ENCODE assay signal across 18 mouse cellular contexts in the genomic region with DNA sequence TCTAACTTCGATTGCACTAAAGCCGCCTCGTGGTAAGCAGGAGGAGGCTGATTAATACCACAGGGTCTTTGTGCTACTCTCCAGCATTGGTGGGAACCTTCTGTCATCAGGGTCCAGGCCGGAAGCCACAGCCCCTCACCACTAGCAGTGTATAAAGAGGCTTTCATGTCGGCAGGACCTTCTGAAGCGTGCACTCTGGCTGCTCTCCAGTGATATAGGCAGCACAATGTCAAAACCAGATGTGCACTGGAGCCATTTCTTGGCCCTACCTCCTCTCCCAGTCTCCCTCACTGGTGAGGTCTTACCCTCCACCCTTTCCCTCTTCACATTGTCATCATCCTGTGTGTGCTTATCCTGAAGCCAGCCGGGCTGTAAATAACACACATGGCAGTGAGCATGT. TPM values are rescaled to one million over a fixed set of nuclear protein-coding genes. Genes with fewer than 3 reads are reported as not detected.
DNase-seq lines count a peak whose midpoint lies in the region; ATAC-seq lines count a peak whose summit lies in the region.
"Had no signal": no experiment of that assay in that cellular context is flagged by ENCODE, and none has a peak within 500 bp of the region (broad histone marks: within the 10 kb centered on the region; RNA-seq: fewer than 3 reads in every experiment).

No protein-coding gene starts in this region.

- peak overlapping the region; percentile 4; the same call in 1 of the 2 replicates for H3K27ac ChIP-seq in heart, embryonic 12.5 days (ENCODE audit: poor library complexity, severe bottlenecking)
- no peak overlapping the region for H3K27ac ChIP-seq in midbrain, embryonic 11.5 days (ENCODE audit: low read depth, low read length)
- H3K27ac ChIP-seq in midbrain, embryonic 16.5 days (ENCODE audit: low read length), result no peak overlapping the region
- no peak overlapping the region for H3K27ac ChIP-seq in limb, embryonic 11.5 days (replicated peaks; ENCODE audit: low read depth, low read length)
- H3K27ac ChIP-seq: forebrain, embryonic 15.5 days; kidney, embryonic 15.5 days; left cerebral cortex, adult 2 months; liver, embryonic 12.5 days; midbrain, embryonic 12.5 days; neural tube, embryonic 12.5 days had no signal

- H3K9ac ChIP-seq in heart, embryonic 12.5 days, result no peak overlapping the region
- H3K9ac ChIP-seq in midbrain, embryonic 11.5 days (ENCODE audit: low read length), result no peak overlapping the region
- no peak overlapping the region for H3K9ac ChIP-seq in midbrain, embryonic 16.5 days (ENCODE audit: low read depth, low read length)
- no peak overlapping the region for H3K9ac ChIP-seq in limb, embryonic 11.5 days (ENCODE audit: low read length)
- H3K9ac ChIP-seq: forebrain, embryonic 15.5 days; kidney, embryonic 15.5 days; liver, embryonic 12.5 days; midbrain, embryonic 12.5 days; neural tube, embryonic 12.5 days had no signal

- 63% methylated on average over 7 of the region's 7 CpGs for WGBS in heart, embryonic 12.5 days
- whole genome bisulfite sequencing in midbrain, embryonic 11.5 days, result 69% methylated on average over 7 of the region's 7 CpGs
- WGBS in midbrain, embryonic 16.5 days, result 51% methylated on average over 7 of the region's 7 CpGs
- 58% methylated on average over 7 of the region's 7 CpGs for WGBS in limb, embryonic 11.5 days

- no peak for DNase-seq in heart, adult 11 months
- peak; percentile 56 for DNase-seq in midbrain, embryonic 11.5 days (ENCODE audit: low spot score, missing footprints)
- peak; percentile 39 for DNase-seq in limb, embryonic 11.5 days (ENCODE audit: low spot score)
- no peak for DNase-seq in spleen, adult 12 weeks (ENCODE audit: low spot score)
- DNase-seq in gastrocnemius, postnatal 4 days (ENCODE audit: low spot score in 2 of 2), result no peak
- no peak for DNase-seq in adrenal gland, postnatal 10 days
- DNase-seq: adrenal gland, adult 8-10 months; cerebellum, postnatal 10 days; lung, postnatal 10 days; thymus, postnatal 4 days had no signal

- H3K9me3 ChIP-seq in heart, embryonic 12.5 days (replicated peaks), result no peaks in the 10 kb centered on the region
- H3K9me3 ChIP-seq in midbrain, embryonic 11.5 days (ENCODE audit: control insufficient read depth, low read length), result no peaks in the 10 kb centered on the region
- no peaks in the 10 kb centered on the region for H3K9me3 ChIP-seq in midbrain, embryonic 16.5 days (replicated peaks; ENCODE audit: control insufficient read depth, low read length, poor library complexity, severe bottlenecking)
- no peaks in the 10 kb centered on the region for H3K9me3 ChIP-seq in limb, embryonic 11.5 days (ENCODE audit: control insufficient read depth, low read length)
- H3K9me3 ChIP-seq: forebrain, embryonic 15.5 days; kidney, embryonic 15.5 days; liver, embryonic 12.5 days; midbrain, embryonic 12.5 days; neural tube, embryonic 12.5 days had no signal

- no peaks in the 10 kb centered on the region for H3K27me3 ChIP-seq in heart, embryonic 12.5 days (replicated peaks)
- no peaks in the 10 kb centered on the region for H3K27me3 ChIP-seq in midbrain, embryonic 11.5 days (ENCODE audit: control insufficient read depth, insufficient read depth, low read length)
- no peaks in the 10 kb centered on the region for H3K27me3 ChIP-seq in midbrain, embryonic 16.5 days (ENCODE audit: control insufficient read depth, insufficient read depth, low read depth, low read length)
- H3K27me3 ChIP-seq in limb, embryonic 11.5 days (ENCODE audit: control insufficient read depth, insufficient read depth, low read length), result no peaks in the 10 kb centered on the region
- H3K27me3 ChIP-seq: forebrain, embryonic 15.5 days; kidney, embryonic 15.5 days; liver, embryonic 12.5 days; midbrain, embryonic 12.5 days; neural tube, embryonic 12.5 days had no signal

- H3K36me3 ChIP-seq in heart, embryonic 12.5 days, result no peaks in the 10 kb centered on the region
- H3K36me3 ChIP-seq in midbrain, embryonic 11.5 days (ENCODE audit: control insufficient read depth, insufficient read depth, low read length), result no peaks in the 10 kb centered on the region
- H3K36me3 ChIP-seq in midbrain, embryonic 16.5 days (ENCODE audit: control insufficient read depth, insufficient read depth, low read length), result no peaks in the 10 kb centered on the region
- H3K36me3 ChIP-seq in limb, embryonic 11.5 days (ENCODE audit: control insufficient read depth, insufficient read depth, low read length), result no peaks in the 10 kb centered on the region
- H3K36me3 ChIP-seq: forebrain, embryonic 15.5 days; kidney, embryonic 15.5 days; liver, embryonic 12.5 days; midbrain, embryonic 12.5 days; neural tube, embryonic 12.5 days had no signal

- H3K4me1 ChIP-seq in heart, embryonic 12.5 days (replicated peaks), result peaks cover 7% of the 10 kb centered on the region; the same call in 1 of the 2 replicates
- H3K4me1 ChIP-seq in midbrain, embryonic 11.5 days (ENCODE audit: control insufficient read depth, insufficient read depth, low read length), result no peaks in the 10 kb centered on the region
- no peaks in the 10 kb centered on the region for H3K4me1 ChIP-seq in midbrain, embryonic 16.5 days (ENCODE audit: control insufficient read depth, insufficient read depth, low read length)
- H3K4me1 ChIP-seq in limb, embryonic 11.5 days (ENCODE audit: control insufficient read depth, insufficient read depth, low read length), result peaks cover 4% of the 10 kb centered on the region; the same call in 1 of the 2 replicates
- H3K4me1 ChIP-seq: forebrain, embryonic 15.5 days; liver, embryonic 12.5 days; midbrain, embryonic 12.5 days; neural tube, embryonic 12.5 days had no signal

- no peak overlapping the region for H3K4me2 ChIP-seq in heart, embryonic 12.5 days
- H3K4me2 ChIP-seq in midbrain, embryonic 11.5 days, result no peak overlapping the region
- no peak overlapping the region for H3K4me2 ChIP-seq in midbrain, embryonic 16.5 days (ENCODE audit: low read length)
- no peak overlapping the region for H3K4me2 ChIP-seq in limb, embryonic 11.5 days (ENCODE audit: low read depth, severe bottlenecking)
- H3K4me2 ChIP-seq: forebrain, embryonic 15.5 days; kidney, embryonic 15.5 days; liver, embryonic 12.5 days; midbrain, embryonic 12.5 days; neural tube, embryonic 12.5 days had no signal

- ATAC-seq in heart, embryonic 12.5 days (ENCODE audit: insufficient number of reproducible peaks, low FRiP score), result peak; percentile 59
- no peak for ATAC-seq in midbrain, embryonic 11.5 days (ENCODE audit: low FRiP score)
- ATAC-seq in midbrain, embryonic 16.5 days, result no peak
- 0 out of 2 replicates have a peak, but pooled peaks have one; percentile 39 for ATAC-seq in limb, embryonic 11.5 days (ENCODE audit: insufficient number of reproducible peaks, low FRiP score, low TSS enrichment, low read depth)
- ATAC-seq: forebrain, embryonic 15.5 days; liver, embryonic 12.5 days had no signal

- no peak overlapping the region for H3K4me3 ChIP-seq in heart, embryonic 12.5 days
- no peak overlapping the region for H3K4me3 ChIP-seq in midbrain, embryonic 11.5 days (ENCODE audit: low read depth, low read length)
- H3K4me3 ChIP-seq in midbrain, embryonic 16.5 days (ENCODE audit: low read depth, low read length), result no peak overlapping the region
- H3K4me3 ChIP-seq in limb, embryonic 11.5 days (ENCODE audit: low read depth, low read length), result no peak overlapping the region
- H3K4me3 ChIP-seq: forebrain, embryonic 15.5 days; kidney, embryonic 15.5 days; left cerebral cortex, adult 2 months; liver, embryonic 12.5 days; midbrain, embryonic 12.5 days; neural tube, embryonic 12.5 days had no signal

RNA-seq across cellular contexts. Expression of a gene that starts 24.2 kb away (rescaled TPM):
- polyA plus RNA-seq in heart, embryonic 12.5 days (2016; fragmentation: Nextera tagmentation; extraction: Ambion mirVana), result 16.2 and 16.3 TPM in 2 replicates
- polyA plus RNA-seq in midbrain, embryonic 11.5 days (2014; fragmentation: Nextera tagmentation; extraction: Ambion mirVana), result 1.1 and 1.6 TPM in 2 replicates
- polyA plus RNA-seq in midbrain, embryonic 16.5 days (2015; fragmentation: Nextera tagmentation; extraction: Ambion mirVana), result 2.3 and 4.1 TPM in 2 replicates
- 2.3 and 3.3 TPM in 2 replicates for polyA plus RNA-seq in limb, embryonic 11.5 days (2014; fragmentation: Nextera tagmentation; extraction: Ambion mirVana)
- total RNA-seq in gastrocnemius, postnatal 4 days (2021), result 10 to 100 TPM; 28.6 to 29.3 TPM
- total RNA-seq in adrenal gland, postnatal 10 days (2021), result 10 to 100 TPM; 23.7 to 24.5 TPM

Comparison
In these comparisons a context has a peak if more than half of its experiments do, and no peak if none do; other contexts are left out.
1. ATAC-seq: peak in heart, embryonic 12.5 days (single experiment) and limb, embryonic 11.5 days (single experiment); none in midbrain, embryonic 11.5 days (single experiment) and midbrain, embryonic 16.5 days (single experiment).
2. DNase-seq: peak in midbrain, embryonic 11.5 days (single experiment) and limb, embryonic 11.5 days (single experiment); none in heart, adult 11 months (single experiment), spleen, adult 12 weeks (single experiment), gastrocnemius, postnatal 4 days (0 of 2) and adrenal gland, postnatal 10 days (single experiment).